Mouse (Mus musculus): ENCODE data around the gene Hoxb1.

Hoxb1 gene

DNA sequence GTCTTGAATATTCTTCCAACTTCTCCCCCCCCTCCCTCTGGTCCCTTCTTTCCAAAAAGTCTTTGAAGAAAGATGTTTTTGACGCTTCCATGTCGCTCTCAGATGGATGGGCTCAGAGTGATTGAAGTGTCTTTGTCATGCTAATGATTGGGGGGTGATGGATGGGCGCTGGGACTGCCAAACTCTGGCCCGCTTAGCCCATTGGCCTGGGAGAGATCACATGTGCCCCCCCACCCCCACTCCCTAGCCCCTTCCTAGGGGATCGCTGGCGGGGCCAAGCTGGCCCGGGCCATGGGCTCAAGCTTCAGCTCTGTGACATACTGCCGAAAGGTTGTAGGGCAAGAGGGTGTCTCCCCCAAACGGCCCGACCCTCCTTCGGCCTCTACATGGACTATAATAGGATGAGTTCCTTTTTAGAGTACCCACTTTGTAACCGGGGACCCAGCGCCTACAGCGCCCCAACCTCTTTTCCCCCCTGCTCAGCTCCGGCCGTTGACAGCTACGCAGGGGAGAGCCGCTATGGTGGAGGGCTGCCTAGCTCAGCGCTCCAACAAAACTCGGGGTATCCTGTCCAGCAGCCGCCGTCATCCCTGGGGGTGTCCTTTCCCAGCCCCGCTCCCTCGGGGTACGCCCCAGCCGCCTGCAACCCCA is at the start of gene Hoxb1:
Gene Hoxb1, plus strand, starts transcription at position 312 of the 651 bp plus-strand sequence.
- DNase-seq = peak; percentile 81

DNA sequence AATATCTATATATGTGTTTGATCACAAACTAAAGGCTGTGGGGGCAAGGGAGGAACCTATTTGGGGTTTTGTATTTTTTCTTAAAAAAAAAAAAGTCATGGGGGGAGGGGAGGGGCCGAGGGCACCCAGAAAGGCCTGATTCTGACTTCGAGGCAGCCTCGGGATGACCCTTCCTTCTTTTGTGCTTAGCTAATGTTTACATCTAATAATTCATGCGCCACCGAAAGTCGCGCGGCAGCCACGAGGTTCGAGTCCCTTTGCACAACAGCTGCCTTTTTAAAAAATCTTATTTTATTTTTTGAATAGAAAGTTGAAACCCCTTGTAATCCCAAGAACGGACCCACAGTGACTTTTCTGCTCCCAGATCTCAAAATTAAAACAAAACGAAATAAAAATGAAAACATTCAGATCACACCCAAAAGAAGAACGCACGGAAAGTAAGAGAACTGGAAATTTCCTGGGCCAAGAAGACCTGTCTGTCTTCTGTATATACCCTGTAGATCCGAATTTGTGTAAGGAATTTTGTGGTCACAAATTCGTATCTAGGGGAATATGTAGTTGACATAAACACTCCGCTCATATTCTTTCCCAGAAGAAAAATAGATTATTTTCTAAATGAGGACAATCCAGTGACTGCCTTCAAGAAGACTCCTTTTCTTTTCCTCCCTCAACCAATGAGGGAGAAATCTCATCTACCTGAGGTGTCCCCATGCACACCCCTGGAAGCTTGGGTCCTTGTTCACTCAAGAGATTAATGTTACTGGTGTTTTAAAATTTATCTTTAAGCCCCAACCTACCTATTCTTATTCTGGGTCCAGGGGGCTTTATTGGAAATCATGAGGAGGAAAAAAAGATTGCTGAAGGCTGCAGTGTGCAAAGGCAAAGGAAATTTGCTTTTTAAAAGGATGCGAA is 48.6 kb upstream of the Hoxb1 start:
- DNase-seq = no peak

DNA sequence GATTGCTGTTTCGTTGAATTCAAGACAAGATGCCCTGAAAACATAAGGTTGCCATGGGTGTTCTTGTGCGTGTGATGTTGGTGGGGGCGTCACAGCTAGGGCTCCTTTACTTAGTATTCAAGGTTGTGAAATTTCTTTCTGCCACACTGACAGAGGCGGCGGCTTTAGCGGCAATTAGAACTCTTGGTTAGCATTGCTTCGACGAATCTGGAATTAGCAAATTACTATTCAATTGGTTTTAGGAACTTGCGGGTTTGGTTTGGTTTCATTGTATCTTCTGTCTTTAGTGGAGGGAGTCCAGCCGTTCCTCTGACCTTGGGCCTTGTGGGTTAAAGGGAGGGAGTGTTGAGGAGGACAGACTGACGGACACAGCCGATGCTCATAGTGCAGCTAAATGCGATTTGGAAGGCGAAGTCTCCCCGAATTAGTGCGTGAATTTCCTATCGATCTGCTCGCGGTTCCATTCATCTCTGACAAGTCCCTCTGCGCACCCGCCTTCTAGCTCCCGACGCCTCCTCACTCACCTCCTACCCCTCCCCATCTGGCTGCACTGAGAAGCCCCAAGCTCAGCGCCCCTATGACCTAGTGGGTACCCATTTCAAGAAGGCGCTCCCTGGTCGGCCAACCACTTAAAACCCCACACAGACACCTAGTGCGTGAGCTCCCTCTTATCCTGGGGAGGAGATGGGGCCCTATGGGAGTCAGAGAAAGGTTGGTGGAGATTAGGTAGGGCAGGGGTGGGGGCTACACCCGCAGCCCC is 47.8 kb upstream of the Hoxb1 start, which contains the start of gene Hoxb4:
Gene Hoxb4, plus strand, starts transcription at position 660 of the 760 bp plus-strand sequence.
- DNase-seq = peak; percentile 92

DNA sequence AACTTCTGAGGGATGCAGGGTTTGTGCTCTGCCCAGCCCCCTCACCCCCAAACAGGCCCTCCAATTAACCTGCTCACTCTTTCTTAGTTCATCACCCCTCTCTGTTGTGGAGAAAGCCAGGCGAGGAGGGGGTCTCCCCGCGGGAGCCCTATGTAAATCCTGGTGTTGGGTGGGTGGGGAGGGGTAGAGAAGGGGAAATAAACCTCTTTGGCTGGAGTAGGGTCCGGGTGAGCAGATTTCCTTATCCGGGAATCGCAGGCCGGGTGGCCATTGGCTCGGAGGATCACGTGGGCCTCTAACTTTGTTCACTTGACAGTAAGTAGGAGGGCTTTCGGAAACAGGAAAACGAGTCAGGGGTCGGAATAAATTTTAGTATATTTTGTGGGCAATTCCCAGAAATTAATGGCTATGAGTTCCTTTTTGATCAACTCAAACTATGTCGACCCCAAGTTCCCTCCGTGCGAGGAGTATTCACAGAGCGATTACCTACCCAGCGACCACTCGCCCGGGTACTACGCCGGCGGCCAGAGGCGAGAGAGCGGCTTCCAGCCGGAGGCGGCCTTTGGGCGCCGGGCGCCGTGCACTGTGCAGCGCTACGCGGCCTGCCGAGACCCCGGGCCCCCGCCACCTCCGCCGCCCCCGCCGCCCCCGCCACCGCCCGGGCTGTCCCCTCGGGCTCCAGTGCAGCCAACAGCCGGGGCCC is 47.0 kb upstream of the Hoxb1 start:
- peak; percentile 98 for DNase-seq

DNA sequence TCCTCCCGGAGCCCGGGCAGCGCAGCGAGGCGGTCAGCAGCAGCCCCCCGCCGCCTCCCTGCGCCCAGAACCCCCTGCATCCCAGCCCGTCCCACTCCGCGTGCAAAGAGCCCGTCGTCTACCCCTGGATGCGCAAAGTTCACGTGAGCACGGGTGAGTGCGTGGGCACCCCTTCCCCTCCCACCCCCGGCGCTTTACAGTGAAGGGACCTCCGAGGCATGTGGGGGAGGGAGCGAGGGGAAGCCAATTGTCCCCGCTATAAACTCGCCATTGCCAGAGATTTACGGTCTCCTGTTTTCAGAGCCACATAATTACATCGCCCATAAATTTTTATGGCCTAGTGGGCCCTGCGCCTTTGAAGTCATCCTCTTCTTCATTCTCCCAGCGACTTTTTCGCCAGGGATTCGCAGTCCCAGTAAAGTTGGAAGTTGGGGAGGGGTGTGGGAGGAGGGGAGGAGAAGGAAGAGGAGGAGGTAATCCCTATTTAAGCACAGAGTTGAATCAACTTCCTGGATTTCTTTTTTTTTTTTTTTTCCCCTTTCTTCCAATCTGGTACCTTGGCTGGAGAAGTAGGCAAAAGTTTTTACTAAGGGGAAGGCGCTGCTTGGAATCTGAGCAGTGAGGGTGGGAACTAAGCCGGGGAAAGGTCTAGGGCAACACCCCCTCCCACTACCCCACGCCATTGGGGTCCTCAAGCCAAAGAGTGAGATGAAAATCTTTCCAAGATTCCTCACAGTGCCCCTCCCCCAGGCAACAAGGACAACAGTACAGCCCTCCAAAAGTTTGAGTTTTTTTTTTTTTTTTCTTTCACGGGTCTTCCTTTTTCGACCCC is 46.3 kb upstream of the Hoxb1 start:
- DNase-seq = peak; percentile 91

DNA sequence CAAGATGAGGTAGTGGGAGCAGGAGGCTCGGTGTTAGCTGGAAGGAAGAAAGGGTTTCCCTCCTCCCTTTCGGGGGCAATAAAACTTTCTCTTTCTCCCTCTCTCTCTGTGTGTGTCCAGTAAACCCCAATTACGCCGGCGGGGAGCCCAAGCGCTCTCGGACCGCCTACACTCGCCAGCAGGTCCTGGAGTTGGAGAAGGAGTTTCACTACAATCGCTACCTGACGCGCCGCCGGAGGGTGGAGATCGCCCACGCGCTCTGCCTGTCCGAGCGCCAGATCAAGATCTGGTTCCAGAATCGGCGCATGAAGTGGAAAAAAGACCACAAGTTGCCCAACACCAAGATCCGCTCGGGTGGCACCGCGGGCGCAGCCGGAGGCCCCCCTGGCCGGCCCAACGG is 45.6 kb upstream of the Hoxb1 start:
- DNase-seq = no peak

DNA sequence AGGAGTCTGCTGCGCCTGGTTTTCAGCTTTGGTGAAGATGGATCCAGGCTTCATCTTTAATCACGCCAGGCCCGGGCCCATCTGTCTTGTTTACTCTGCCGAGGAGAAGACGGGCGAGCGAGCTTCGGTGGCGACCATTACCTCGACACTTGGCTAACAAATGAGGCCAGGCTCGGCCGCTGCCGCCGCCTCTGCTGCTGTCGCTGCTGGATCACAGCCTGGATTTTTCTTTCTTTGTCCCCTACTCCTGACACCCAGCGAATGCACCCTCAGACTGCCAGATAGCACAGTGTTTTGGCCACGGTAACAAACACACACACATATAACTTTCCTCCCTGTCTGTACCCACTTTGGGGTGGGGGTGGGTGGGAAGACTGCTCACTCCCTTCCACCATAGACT is 44.9 kb upstream of the Hoxb1 start:
- no peak for DNase-seq

DNA sequence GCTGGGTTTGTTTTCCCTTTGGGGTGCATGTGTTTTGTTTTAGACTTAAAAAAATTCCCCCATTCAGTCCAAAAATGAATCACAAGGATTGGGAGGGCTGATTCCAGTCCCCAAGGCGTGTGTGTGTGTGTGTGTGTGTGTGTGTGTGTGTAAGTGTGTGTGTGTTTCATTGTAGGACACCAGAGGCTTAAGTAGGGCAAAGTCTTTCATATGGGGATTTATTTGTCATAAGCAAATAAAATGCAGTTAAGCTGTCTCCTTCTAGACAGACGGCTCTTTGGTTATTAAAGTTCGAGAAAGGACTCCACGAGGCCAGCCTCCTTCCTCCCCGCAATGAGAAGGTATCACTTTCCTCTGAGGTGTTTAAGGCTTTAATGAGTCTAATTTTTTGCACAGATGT is 43.7 kb upstream of the Hoxb1 start:
- no peak for DNase-seq

DNA sequence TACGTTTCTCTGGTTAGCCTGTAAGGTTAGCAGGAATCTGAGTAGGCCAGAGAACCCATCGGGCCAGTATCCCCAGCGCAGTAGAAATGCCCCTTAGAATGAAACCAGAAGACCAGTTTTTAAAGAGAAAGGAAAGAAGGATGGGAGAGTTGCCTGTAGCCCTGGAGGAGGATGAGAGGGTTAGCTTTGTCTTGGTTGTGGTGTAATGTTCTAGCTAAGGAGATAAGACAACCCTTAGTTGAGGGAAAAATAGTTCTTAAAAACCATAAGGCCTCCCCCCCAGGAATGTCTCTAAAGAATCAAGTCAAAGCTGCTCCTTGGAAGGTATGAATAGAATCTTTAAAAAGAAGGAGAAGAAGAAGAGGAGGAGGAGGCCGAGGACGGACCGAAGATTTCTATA is 42.8 kb upstream of the Hoxb1 start:
- no peak for DNase-seq

DNA sequence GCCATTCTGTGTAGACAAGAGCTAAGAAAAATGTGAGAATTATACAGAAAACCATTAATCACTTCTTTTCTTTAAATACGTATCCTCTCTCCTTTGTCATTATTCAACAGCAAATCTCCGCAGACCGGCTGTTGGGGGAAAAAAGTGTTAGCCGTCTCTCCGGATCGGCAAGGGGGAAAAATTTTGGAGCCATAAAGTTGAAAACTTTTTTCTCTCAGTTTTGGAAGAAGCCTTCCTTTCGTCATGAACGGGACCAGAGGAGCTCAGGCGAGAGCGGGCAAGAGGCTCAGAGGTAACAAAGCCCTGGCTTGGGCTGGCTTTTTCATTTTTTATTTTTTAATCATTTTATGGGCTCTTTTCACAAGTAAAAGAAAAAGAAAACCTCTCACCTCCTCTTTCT is 42.4 kb upstream of the Hoxb1 start, which contains the start of gene Hoxb3:
Gene Hoxb3, plus strand, starts transcription at position 173 of the 400 bp plus-strand sequence.
- no peak for DNase-seq

DNA sequence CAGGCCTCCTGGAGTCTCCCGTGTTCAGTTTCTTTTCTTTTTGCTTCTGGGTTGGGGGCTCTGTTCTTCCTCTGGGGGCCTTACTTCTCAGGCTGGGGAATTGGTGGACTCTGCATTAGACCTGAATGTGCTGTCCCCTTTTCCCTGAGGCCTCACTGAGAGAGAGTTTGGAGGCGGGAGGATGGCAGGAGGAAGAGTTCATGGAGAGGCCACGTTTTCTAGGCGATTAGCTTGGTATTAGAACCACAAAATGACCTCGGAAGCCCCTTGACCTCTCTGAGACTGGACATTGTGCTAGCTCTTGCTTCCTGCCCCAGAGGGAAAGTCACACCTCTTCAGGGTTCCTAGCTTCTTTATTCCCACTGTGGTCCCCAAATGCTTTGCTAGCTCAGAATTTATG is 41.4 kb upstream of the Hoxb1 start:
- no peak for DNase-seq

DNA sequence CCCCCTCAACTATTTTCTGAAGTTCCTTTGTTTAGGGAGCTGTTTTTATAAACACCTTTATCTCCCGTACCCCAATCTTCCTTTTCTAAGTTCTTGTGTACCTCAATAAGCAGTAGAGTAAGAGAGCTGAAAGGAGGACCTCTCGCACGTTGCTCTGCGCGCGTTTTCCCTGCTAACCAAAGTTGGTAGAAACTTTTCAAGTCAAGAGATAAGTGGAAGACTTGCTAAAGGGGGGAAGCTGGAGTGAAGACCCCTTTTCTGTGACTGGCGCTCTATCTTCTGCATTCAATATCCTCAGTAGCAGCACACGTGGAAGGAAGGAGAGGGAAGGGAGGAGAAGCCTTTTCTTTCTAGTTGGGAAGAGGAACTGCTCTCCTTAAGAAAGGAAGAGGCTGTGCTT is 40.6 kb upstream of the Hoxb1 start:
- no peak for DNase-seq

DNA sequence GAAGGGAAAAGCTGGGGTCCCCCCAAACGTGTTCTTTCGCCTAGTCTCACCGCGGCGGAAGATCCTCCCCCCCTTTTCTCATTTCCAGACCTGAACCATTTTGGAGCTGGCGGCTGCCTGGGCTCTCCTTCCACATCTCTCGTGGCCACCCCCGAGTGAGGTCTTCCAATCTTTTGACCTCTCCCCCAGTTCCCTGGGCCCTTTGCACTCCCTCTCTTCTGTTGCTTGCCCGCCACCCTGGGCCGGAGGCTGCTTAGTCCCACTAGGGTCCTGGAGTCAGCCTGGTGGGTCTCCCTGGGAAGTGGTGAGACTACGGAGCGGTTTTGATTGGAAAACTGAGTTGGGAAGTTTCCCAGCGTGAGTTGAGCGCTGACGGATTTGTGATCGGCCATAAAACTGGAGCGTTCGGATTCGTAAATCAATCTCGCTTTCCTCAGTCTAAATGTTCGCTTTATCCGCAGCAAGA is 39.8 kb upstream of the Hoxb1 start:
- no peak for DNase-seq

DNA sequence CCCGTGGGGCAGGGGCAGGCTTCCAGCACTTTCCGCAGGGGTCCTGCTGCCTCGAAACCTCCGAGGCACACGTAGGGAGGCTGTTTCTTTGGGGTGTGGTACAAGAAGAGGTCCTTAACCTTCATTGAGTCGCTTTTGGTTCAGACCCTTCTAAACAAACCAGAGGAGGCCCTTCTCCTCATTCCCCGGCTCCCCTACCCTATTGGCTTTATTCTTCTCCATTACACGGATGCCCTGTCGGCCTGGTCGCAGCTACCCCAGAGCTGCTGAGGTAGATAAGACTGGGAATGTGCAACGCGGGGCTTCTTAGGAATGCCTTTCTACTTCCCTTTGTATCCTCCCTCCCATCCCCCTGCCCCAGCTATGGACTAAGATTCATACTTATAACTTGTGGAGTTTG is 38.8 kb upstream of the Hoxb1 start:
- DNase-seq = no peak

DNA sequence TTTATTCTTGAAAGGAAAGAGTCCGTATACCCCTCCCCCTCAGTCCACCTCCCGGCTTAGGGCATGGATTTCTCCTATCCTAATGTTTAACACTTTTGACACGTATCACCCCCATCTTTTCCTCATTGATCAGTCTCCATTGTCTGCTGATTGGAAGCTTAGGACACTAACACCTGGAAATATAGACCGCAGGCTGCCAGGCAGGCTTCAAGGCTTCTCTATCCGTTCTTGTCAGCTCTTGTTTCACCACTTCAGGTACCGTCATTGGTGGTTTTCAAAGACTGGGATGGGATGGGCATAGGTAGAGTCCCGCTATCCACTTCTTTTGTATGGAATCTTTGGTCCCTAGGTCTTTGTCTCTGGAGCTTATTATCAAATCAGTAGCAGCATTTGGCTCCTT is 38.4 kb upstream of the Hoxb1 start:
- no peak for DNase-seq

DNA sequence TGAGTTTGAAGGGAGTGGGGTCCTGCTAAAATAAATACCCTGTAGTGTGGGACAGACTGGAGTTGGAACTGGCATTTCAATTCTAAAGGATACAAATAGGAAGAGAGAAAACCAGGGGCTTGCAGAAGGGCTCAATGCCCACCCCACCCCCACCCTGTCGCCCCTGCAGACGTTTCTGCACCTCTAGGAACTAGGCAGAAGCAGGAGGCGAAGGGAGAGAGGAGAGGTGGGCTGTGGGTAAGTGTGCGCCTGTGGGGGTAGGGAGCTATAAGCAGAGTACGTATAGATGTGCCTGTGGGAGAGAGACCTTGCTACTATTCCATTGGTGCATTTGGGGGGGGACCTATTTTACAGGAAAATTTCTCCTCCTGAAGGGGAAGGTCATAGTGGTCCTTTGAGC is 37.8 kb upstream of the Hoxb1 start:
- DNase-seq = no peak

DNA sequence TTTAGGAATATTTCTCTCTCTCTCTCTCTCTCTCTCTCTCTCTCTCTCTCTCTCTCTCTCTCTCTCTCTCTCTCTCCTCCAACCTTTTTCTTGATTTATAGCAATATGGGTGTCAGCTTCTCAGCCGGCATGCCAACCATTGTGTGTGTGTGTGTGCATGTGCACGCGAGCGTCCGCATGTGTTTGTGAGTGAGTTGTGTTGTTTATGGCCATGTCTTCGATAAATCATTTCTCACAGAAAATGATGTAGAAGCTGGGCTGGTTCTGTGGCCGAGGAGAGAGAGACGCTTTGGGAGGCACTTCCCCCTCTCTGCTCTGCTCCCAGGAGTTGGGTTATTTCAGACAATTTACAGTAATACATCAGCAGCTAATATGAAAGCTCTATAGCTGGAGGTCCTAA is 36.9 kb upstream of the Hoxb1 start:
- DNase-seq = no peak

DNA sequence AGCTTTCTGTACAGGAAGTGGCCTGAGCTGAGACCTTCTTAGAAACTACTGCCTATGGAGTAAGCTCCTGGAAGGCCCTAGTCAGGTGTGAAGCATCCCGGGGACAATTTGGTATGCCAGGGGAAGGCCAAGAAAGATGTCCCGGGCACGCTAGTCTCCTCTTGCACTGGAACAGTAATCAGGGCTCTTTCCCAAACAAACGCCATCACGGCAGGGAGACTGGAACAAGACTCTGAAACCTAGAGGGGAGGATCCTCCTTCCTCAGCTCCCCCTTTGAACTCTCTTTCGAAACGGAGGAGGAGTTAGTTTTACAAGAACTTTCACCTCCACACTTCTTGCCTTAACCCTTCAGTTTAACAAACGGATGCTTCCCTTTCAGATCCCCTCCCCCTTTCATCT is 33.4 kb upstream of the Hoxb1 start:
- no peak for DNase-seq

DNA sequence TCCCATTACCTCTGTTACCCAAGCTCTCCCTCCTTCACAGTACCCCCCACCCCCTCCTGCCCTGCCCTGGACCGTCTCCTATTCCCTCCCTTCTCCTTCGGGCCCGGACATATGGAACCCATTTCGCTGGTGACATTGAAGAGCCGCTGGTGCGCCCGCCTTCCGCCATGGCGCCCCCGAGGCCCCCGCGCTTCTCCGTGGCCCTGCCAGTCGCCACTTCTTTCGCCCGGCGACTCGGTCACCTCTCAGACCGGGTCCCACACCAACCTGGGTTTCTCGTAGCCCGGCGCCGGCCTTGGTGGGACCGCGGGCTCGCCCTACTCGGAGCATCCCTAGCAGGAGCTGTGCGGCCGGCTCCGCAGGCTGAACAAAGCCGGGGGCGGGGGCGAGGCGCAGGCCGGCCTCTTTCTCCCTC is 32.9 kb upstream of the Hoxb1 start:
- DNase-seq = peak; percentile 89

DNA sequence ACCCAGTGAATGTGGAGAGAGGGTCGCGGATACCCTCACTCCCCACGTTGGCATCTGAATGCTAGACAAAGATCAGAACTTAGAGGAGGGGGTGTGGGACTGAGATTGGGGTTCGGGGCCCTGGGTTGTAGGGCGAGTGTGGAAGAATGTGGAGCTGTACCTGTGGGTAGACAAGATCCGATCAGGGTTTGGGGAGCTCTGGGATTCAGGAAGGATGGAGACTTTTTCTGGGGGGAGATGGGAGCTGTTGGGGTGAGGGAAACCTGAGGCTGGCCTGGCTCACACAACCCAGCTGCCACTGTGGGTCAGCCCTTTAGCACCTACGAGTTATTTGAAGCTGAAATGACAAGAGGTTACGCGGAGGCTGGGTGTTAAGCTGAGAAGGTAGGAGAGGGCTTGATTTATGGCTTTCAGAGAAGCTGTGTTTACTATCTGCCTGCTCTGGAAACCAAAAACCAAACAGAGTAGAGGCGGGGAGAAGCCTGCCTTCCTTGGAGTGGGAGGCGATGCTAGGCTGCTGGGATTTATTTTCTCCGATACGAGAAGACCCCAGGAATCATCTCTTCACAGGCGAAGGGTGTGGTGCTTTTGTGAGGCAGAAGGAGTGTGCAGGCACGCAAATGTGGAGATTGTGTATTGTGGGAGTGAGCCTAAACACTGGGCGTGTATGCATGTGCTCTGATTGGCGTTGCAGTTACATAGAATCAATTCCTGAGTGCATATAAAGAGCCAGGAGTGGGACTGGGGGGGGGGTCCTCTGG is 32.1 kb upstream of the Hoxb1 start:
- DNase-seq = no peak

DNA sequence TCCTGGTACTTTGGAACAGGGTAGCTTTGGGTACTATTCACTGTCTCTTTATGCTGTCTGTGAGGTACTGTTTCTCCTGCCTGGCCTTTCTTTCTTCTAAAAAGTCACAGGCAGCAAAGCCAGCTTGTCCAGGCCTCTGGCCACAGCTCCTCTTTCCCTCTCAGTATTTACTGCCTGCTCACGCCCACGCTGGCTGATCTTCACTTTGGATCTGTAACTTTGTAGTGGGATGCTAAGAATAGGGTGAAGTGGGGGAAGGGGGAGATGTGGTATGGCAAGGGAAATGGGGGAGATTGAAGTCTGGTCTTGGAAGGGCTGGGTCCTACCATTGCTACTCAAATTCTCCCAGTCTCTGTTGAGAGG is 31.6 kb upstream of the Hoxb1 start:
- DNase-seq = no peak
